Mouse (Mus musculus) hindbrain, embryonic 11.5 days (tissue): ENCODE measurements around the gene Gpr84. TPM values are rescaled to one million over a fixed set of nuclear protein-coding genes. Genes with fewer than 3 reads are reported as not detected.

Source experiments
- ATAC-seq: fragments of 200-750 bp; cut with Nextera tagmentation; 2 replicates; pipeline ENCODE4 v1.8.0; 2017; ENCODE audit warnings: mild to moderate bottlenecking, moderate TSS enrichment, moderate library complexity; ENCODE audit not compliant: low FRiP score
- DNase-seq: peaks from one replicate; pipeline ENCODE4 v3.0.0-alpha.2; 2015; ENCODE audit warnings: low spot score
- H3K27ac ChIP-seq: fragments of 300-500 bp; sonication (generic); 2 replicates; pipeline ENCODE4 v1.5.1; 2014; ENCODE audit warnings: mild to moderate bottlenecking, low read depth, low read length
- H3K27me3 ChIP-seq: fragments of 300-500 bp; sonication (generic); 2 replicates; pipeline ENCODE4 v1.6.1; 2014; ENCODE audit warnings: mild to moderate bottlenecking, low read length, moderate library complexity, mixed read lengths; ENCODE audit not compliant: control insufficient read depth, insufficient read depth
- H3K36me3 ChIP-seq: fragments of 300-500 bp; sonication (generic); 2 replicates; pipeline ENCODE4 v1.6.1; 2014; ENCODE audit warnings: mild to moderate bottlenecking, low read length, moderate library complexity, mixed read lengths; ENCODE audit not compliant: control insufficient read depth, insufficient read depth
- H3K4me1 ChIP-seq: fragments of 300-500 bp; sonication (generic); replicated peaks from 2 replicates; pipeline ENCODE4 v1.6.1; 2014; ENCODE audit warnings: low read length, mixed read lengths; ENCODE audit not compliant: control insufficient read depth, insufficient read depth
- H3K4me2 ChIP-seq: fragments of 300-500 bp; sonication (generic); replicated peaks from 2 replicates; pipeline ENCODE4 v1.6.1; 2014; ENCODE audit warnings: mild to moderate bottlenecking, low read depth, low read length
- H3K4me3 ChIP-seq: fragments of 300-500 bp; sonication (generic); 2 replicates; pipeline ENCODE4 v1.5.1; 2014; ENCODE audit warnings: low read depth, low read length
- H3K9ac ChIP-seq: fragments of 300-500 bp; sonication (generic); 2 replicates; pipeline ENCODE4 v1.6.1; 2014; ENCODE audit warnings: low read depth, low read length
- H3K9me3 ChIP-seq: fragments of 300-500 bp; sonication (generic); 2 replicates; pipeline ENCODE4 v1.6.1; 2016; ENCODE audit warnings: low read length; ENCODE audit not compliant: control insufficient read depth
- WGBS: fragments of 180-500 bp; shearing (Covaris S2); extraction: QIAGEN DNeasy Blood & Tissue Kit; methylation state at CpG from one replicate; pipeline ENCODE4 v1.1.7; 2014; 5-methylcytosine and 5-hydroxymethylcytosine counted together
- polyA plus RNA-seq: library from polyadenylated mRNA; unstranded; fragments of >200 nt; fragmentation: Nextera tagmentation; extraction: Ambion mirVana; gene quantifications from 2 replicates; pipeline ENCODE4 v1.2.1, GENCODE M21; 2014

Gene Gpr84
- polyA plus RNA-seq, 1 experiment from 2014 or later, result 0.34 TPM

DNA sequence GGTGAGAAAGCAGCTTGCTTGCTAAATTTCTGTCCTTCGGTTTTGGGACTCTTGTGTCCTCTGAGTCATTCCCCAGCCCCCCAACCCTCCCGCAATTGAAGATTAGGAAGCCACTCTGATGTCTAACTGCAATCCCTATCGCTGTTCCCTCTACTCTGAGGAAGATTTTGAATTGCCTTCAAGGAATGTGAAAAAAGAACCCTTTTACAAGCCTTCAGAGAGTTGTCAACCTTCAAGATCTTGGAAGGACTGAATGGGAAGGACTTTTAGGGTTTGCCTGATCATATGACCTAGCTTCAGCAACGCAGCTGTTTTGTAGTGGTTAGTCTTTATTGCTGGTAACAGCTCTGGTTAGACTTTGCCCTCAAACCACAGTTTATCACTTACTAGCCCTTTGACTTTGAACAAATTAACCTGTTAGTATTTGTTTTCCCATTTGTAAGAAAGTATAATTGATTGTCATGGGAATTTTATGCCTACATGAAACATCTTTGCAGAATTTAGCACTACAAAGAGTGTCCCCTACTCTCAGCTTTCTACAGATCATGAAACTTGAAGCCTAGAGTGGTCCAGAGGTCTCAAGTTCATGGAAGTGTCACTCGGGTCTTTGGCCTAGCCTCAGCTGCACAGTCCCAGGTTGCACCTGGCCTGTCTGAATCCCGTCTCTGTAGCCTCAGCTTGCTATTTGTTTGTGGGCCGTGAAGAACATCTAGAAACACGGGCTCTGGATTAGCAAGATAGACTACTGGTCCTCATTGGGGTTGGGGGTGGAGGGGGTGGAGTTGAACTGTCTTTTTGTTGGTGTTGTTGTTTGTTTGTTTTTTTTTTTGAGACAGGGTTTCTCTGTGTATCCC, 4.4 kb downstream of the Gpr84 start:
- peaks cover 33% of the 10 kb centered on the region for H3K4me1 ChIP-seq
- 29% methylated on average over 8 of the region's 8 CpGs for WGBS

GRCm38 (mm10) chr15:103305070-103305678, 5.2 kb downstream of the Gpr84 start:
- ATAC-seq, result peak; percentile 94
- Histone ChIP-seq H3K4me2 (peak overlapping the region; percentile 74), H3K9me3 (no peaks in the 10 kb centered on the region), H3K36me3 (no peaks in the 10 kb centered on the region), H3K4me1 (peaks cover 39% of the 10 kb centered on the region), H3K9ac (peak overlapping the region; percentile 78), H3K27ac (peak overlapping the region; percentile 97), H3K27me3 (no peaks in the 10 kb centered on the region), H3K4me3 (peak overlapping the region; percentile 34)
- DNase-seq, result peak; percentile 99
- under 1% methylated on average over 71 of the region's 71 CpGs for WGBS

More for the DNA sequence above, 4.4 kb downstream of the Gpr84 start:
- peak overlapping the region; percentile 97 for H3K27ac ChIP-seq
- ATAC-seq (no peak), DNase-seq (no peak)
- no peaks in the 10 kb centered on the region for H3K27me3 ChIP-seq
- peak overlapping the region; percentile 31 for H3K4me3 ChIP-seq
- H3K4me2 ChIP-seq, result peak overlapping the region; percentile 74
- H3K9me3 ChIP-seq, result no peaks in the 10 kb centered on the region
- peak overlapping the region; percentile 75 for H3K9ac ChIP-seq
- no peaks in the 10 kb centered on the region for H3K36me3 ChIP-seq

GRCm38 (mm10) chr15:103304616-103304969, 5.8 kb downstream of the Gpr84 start:
- peak; percentile 2; the same call in 1 of the 2 replicates for ATAC-seq
- Histone ChIP-seq H3K4me1 (peaks cover 43% of the 10 kb centered on the region), H3K4me2 (peak overlapping the region; percentile 74), H3K27me3 (no peaks in the 10 kb centered on the region), H3K9me3 (no peaks in the 10 kb centered on the region), H3K9ac (peak overlapping the region; percentile 78), H3K27ac (peak overlapping the region; percentile 97), H3K36me3 (no peaks in the 10 kb centered on the region), H3K4me3 (peak overlapping the region; percentile 34)
- WGBS, result 2% methylated on average over 9 of the region's 9 CpGs
- no peak for DNase-seq

- Histone ChIP-seq H3K27me3 (no peaks in the 10 kb centered on the region), H3K4me2 (peak overlapping the region; percentile 74), H3K4me1 (peaks cover 47% of the 10 kb centered on the region), H3K4me3 (peak overlapping the region; percentile 34), H3K36me3 (no peaks in the 10 kb centered on the region), H3K9me3 (no peaks in the 10 kb centered on the region), H3K9ac (peak overlapping the region; percentile 78), H3K27ac (peak overlapping the region; percentile 97)
- ATAC-seq (no peak), DNase-seq (no peak)
- WGBS, result 5% methylated on average over 8 of the region's 8 CpGs
Measured at GRCm38 (mm10) chr15:103303916-103304615, 6.3 kb downstream of the Gpr84 start.

- WGBS, result 11% methylated on average over 6 of the region's 6 CpGs
- Histone ChIP-seq H3K27me3 (no peaks in the 10 kb centered on the region), H3K27ac (peak overlapping the region; percentile 97), H3K4me3 (no peak overlapping the region), H3K4me2 (peak overlapping the region; percentile 12; the same call in 1 of the 2 replicates), H3K36me3 (no peaks in the 10 kb centered on the region), H3K9ac (peak overlapping the region; percentile 46), H3K4me1 (peaks cover 60% of the 10 kb centered on the region), H3K9me3 (no peaks in the 10 kb centered on the region)
- ATAC-seq (no peak), DNase-seq (peak; percentile 62)
Measured at GRCm38 (mm10) chr15:103302341-103303021, 7.9 kb downstream of the Gpr84 start.

DNA sequence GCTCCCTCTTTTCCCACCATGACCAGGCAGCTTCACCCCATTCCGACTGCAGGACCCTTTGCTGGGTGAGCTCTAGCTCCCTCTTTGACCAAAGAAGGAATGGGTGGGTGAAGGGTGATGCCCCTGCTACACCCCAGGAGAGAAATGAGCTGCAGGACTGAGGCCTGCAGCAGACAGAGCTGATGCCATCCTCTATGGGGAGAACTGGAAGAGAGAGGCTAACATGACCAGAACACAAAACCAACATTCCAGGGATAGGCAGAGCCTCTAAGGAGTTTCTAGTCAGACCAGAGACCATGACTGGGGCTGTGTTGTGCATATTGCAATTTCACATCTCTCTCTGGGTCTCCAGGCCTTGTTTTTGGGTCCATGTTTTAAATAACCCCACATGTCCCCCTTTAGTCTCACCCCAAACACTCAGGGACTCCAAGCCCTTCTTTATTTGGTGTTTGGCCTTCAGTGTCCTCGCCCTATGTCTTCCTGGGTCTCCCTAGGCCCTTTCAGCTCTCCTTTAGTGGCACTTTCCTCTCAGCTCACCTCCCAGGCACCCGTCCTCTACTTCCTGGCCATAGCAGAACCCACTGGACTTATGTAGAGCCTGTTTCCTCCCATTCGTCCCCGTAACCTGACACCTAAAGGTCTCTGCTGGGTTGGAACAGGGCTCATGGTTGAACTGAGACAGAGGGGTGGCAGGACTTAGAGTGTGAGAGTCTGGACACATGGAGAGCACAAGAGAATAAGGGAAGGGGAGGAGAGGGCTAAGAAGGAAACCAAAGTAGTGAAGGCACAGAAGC, 8.7 kb downstream of the Gpr84 start:
- DNase-seq (no peak), ATAC-seq (no peak)
- WGBS, result 24% methylated on average over 5 of the region's 5 CpGs
- Histone ChIP-seq H3K9ac (peak overlapping the region; percentile 46), H3K4me2 (0 out of 2 replicates have a peak overlapping the region, but pooled peaks have one; percentile 15), H3K27me3 (no peaks in the 10 kb centered on the region), H3K4me1 (peaks cover 65% of the 10 kb centered on the region), H3K27ac (peak overlapping the region; percentile 97), H3K9me3 (no peaks in the 10 kb centered on the region), H3K36me3 (no peaks in the 10 kb centered on the region), H3K4me3 (no peak overlapping the region)

DNA sequence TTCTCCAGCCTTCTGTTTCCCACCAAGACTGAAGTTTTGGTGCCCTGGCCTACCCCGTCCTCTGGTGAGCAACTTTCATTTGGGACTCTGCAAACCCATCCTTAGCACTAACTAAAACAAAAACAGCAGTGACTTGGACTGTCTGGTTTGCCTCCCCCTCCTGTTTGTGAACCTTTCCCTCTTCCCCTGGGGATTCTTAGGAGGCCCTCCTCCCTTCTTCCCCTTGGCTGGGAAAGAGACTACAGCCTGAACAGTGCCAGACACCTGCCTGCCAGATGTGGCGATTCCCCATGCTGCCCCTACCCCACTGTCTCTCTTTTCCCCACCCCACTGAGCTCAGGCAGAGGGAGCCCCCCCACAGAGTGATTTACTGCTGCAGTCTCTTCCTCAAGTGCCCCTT, 9.4 kb downstream of the Gpr84 start:
- Histone ChIP-seq H3K36me3 (no peaks in the 10 kb centered on the region), H3K27me3 (no peaks in the 10 kb centered on the region), H3K4me2 (no peak overlapping the region), H3K4me3 (no peak overlapping the region), H3K9me3 (no peaks in the 10 kb centered on the region), H3K9ac (no peak overlapping the region; the same call in 1 of the 2 replicates), H3K4me1 (peaks cover 65% of the 10 kb centered on the region), H3K27ac (peak overlapping the region; percentile 97)
- WGBS, result 16% methylated on average over 2 of the region's 2 CpGs
- no peak for ATAC-seq
- DNase-seq, result peak; percentile 60
